Mouse (Mus musculus) cerebellum, postnatal 10 days (tissue): ENCODE results near the gene Nupr1l.
"Not testable (repeated sequence)": the region's sequence is repeated elsewhere in the genome, so short reads cannot be mapped to it uniquely, and the experiment has no call there.

ENCODE experiments used
- DNase-seq, 2 experiments: peaks; one replicate each; pipeline ENCODE4 v3.0.0; 2021; ENCODE audit warnings: mixed read lengths in 2 of 2

Gene Nupr1l

GRCm38 (mm10) chr5:129908242-129908965 lies at the start of gene Nupr1l:
Gene Nupr1l (plus strand): TSS chr5:129908540.
- DNase-seq, result peak; percentile 97

GRCm38 (mm10) chr5:129862325-129862724 lies 46.0 kb upstream of the Nupr1l start:
- no peak for DNase-seq

- DNase-seq, result peak; percentile 66 to 74
Observed at GRCm38 (mm10) chr5:129864467-129864866, 43.9 kb upstream of the Nupr1l start.

- no peak for DNase-seq
Observed at GRCm38 (mm10) chr5:129865841-129866240, 42.5 kb upstream of the Nupr1l start.

- DNase-seq, result no peak
Observed at GRCm38 (mm10) chr5:129869238-129869995, 38.9 kb upstream of the Nupr1l start.

- no peak for DNase-seq
Observed at GRCm38 (mm10) chr5:129871238-129871637, 37.1 kb upstream of the Nupr1l start.

GRCm38 (mm10) chr5:129873942-129874341 lies 34.4 kb upstream of the Nupr1l start:
- DNase-seq, result no peak

- no peak for DNase-seq
Observed at GRCm38 (mm10) chr5:129875098-129875497, 33.2 kb upstream of the Nupr1l start.

- DNase-seq, result peak; percentile 23 to 52
Observed at GRCm38 (mm10) chr5:129877731-129878455, 30.4 kb upstream of the Nupr1l start.

- peak; percentile 78 to 81 for DNase-seq
Observed at GRCm38 (mm10) chr5:129878946-129879345, 29.4 kb upstream of the Nupr1l start.

GRCm38 (mm10) chr5:129879888-129880287 lies 28.5 kb upstream of the Nupr1l start:
- DNase-seq, result no peak

GRCm38 (mm10) chr5:129886271-129886670 lies 22.1 kb upstream of the Nupr1l start:
- peak in 1 of 2 experiments; percentile 26 for DNase-seq

- DNase-seq, result peak; percentile 95
Observed at GRCm38 (mm10) chr5:129886911-129887636, 21.3 kb upstream of the Nupr1l start, which contains the start of gene Chchd2. Gene Chchd2 (minus strand): TSS chr5:129887470.

GRCm38 (mm10) chr5:129890390-129890789 lies 17.9 kb upstream of the Nupr1l start:
- not testable (repeated sequence) for DNase-seq

GRCm38 (mm10) chr5:129895198-129896088 lies 12.9 kb upstream of the Nupr1l start, which contains the start of gene Zbed5:
Gene Zbed5 (plus strand): TSS chr5:129895723.
- DNase-seq, result peak; percentile 91 to 92

- no peak for DNase-seq
Observed at GRCm38 (mm10) chr5:129898449-129898848, 9.9 kb upstream of the Nupr1l start, which contains the start of gene Phkg1. Gene Phkg1 (minus strand): TSS chr5:129898549.

GRCm38 (mm10) chr5:129907775-129908174 lies 565 bp upstream of the Nupr1l start:
- no peak for DNase-seq

- peak in 1 of 2 experiments; percentile 5 for DNase-seq
Observed at GRCm38 (mm10) chr5:129909147-129909546, 807 bp downstream of the Nupr1l start.

- DNase-seq, result no peak
Observed at GRCm38 (mm10) chr5:129909591-129909990, 1.3 kb downstream of the Nupr1l start.

- peak; percentile 41 to 54 for DNase-seq
Observed at GRCm38 (mm10) chr5:129914024-129914423, 5.7 kb downstream of the Nupr1l start.

GRCm38 (mm10) chr5:129915491-129915890 lies 7.2 kb downstream of the Nupr1l start:
- not testable (repeated sequence) for DNase-seq
